Mouse (Mus musculus) left cerebral cortex, adult 8-10 months (tissue): ENCODE results near the gene Fkbp6. TPM values are rescaled to one million over a fixed set of nuclear protein-coding genes. Genes with fewer than 3 reads are reported as not detected.
"Not testable (repeated sequence)": the region's sequence is repeated elsewhere in the genome, so short reads cannot be mapped to it uniquely, and the experiment has no call there.

Experiments
- DNase-seq, 2 experiments: peaks; one replicate each; pipeline ENCODE4 v3.0.0; 2022; ENCODE audit warnings: low spot score in 2 of 2
- total RNA-seq, 4 experiments: library from RNA; stranded (reverse); gene quantifications; 2 replicates each; pipeline ENCODE4 v1.2.4; 2022

The Fkbp6 gene
- under 1 TPM in 1 of 4 experiments, not detected in 3; 0.78 TPM for total RNA-seq

- DNase-seq: no peak
Measured at GRCm38 (mm10) chr5:135349862-135350261, at the start of gene Fkbp6. Gene Fkbp6, minus strand, starts transcription at chr5:135350044.

GRCm38 (mm10) chr5:135399382-135399781, 49.5 kb upstream of the Fkbp6 start:
- no peak for DNase-seq

GRCm38 (mm10) chr5:135395826-135396225, 46.0 kb upstream of the Fkbp6 start:
- DNase-seq: no peak

- peak; percentile 52 to 72 for DNase-seq
Measured at GRCm38 (mm10) chr5:135394004-135394823, 44.4 kb upstream of the Fkbp6 start, which contains the start of gene Pom121. Gene Pom121, minus strand, starts transcription at chr5:135394546.

- no peak for DNase-seq
Measured at GRCm38 (mm10) chr5:135383771-135384170, 33.9 kb upstream of the Fkbp6 start.

- DNase-seq: no peak
Measured at GRCm38 (mm10) chr5:135382746-135383145, 32.9 kb upstream of the Fkbp6 start.

- DNase-seq: no peak
Measured at GRCm38 (mm10) chr5:135381356-135381925, 31.6 kb upstream of the Fkbp6 start.

- no peak for DNase-seq
Measured at GRCm38 (mm10) chr5:135380681-135381080, 30.8 kb upstream of the Fkbp6 start.

- no peak for DNase-seq
Measured at GRCm38 (mm10) chr5:135376341-135376740, 26.5 kb upstream of the Fkbp6 start.

GRCm38 (mm10) chr5:135375167-135375566, 25.3 kb upstream of the Fkbp6 start:
- DNase-seq: no peak

- DNase-seq: no peak
Measured at GRCm38 (mm10) chr5:135373601-135374000, 23.8 kb upstream of the Fkbp6 start.

- no peak for DNase-seq
Measured at GRCm38 (mm10) chr5:135371195-135371594, 21.4 kb upstream of the Fkbp6 start.

- DNase-seq: peak; percentile 87 to 98
Measured at GRCm38 (mm10) chr5:135369787-135370654, 20.2 kb upstream of the Fkbp6 start, which contains the start of gene Nsun5. Gene Nsun5, plus strand, starts transcription at chr5:135369953.

- not testable (repeated sequence) for DNase-seq
Measured at GRCm38 (mm10) chr5:135369196-135369595, 19.4 kb upstream of the Fkbp6 start.

GRCm38 (mm10) chr5:135368312-135368711, 18.5 kb upstream of the Fkbp6 start:
- no peak for DNase-seq

GRCm38 (mm10) chr5:135367841-135368240, 18.0 kb upstream of the Fkbp6 start:
- no peak for DNase-seq

GRCm38 (mm10) chr5:135363540-135363939, 13.7 kb upstream of the Fkbp6 start:
- DNase-seq: no peak

- DNase-seq: no peak
Measured at GRCm38 (mm10) chr5:135362572-135362971, 12.7 kb upstream of the Fkbp6 start.

- DNase-seq: no peak
Measured at GRCm38 (mm10) chr5:135359772-135360171, 9.9 kb upstream of the Fkbp6 start.

GRCm38 (mm10) chr5:135357556-135357955, 7.7 kb upstream of the Fkbp6 start:
- no peak for DNase-seq

- no peak for DNase-seq
Measured at GRCm38 (mm10) chr5:135356090-135356489, 6.2 kb upstream of the Fkbp6 start.

- no peak for DNase-seq
Measured at GRCm38 (mm10) chr5:135353564-135353963, 3.7 kb upstream of the Fkbp6 start.
